Mouse (Mus musculus): Measurements from ENCODE around the gene S1pr2. TPM values are rescaled to one million over a fixed set of nuclear protein-coding genes. Genes with fewer than 3 reads are reported as not detected.

The S1pr2 gene
- polyA plus RNA-seq, 1 experiment from 2014 or later, result 6.8 TPM

DNA sequence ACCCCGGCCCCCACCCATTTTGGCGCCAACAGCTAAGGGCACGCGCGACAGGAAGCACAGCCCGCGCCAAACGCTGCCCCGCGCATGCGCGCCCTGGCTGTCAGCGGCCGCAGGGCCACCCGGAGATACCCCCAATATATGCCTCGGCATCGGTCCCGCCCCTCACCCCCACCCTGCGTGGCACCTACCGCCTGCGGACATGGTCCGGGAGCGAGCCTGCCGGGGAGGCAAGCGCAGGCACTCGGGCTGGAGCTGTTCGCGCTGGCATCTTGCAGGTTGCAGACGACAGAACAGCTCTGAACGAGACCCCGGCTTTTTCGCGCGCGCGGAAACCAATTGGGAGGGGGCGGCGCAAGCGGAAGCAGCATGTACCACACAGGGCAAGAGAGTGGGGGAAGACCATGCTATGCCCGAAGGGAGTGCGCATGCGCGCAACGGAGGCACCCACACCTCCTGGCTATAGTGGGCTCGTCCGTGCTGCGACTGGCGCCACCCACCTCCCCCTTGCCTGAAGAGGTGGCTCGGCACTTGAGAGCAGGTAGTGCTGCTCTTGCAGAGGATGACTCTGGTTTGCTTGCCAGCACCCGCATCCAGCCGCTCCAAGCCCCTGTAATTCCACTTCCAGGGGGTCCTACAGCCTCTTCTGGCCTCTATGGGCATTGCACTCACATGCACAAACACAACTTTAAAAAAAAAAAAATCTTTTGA is 23.9 kb downstream of the S1pr2 start:
- 0% methylated on average over 51 of the region's 51 CpGs for WGBS
- Histone ChIP-seq H3K36me3 (ENCODE audit: poor library complexity, severe bottlenecking) (no peaks in the 10 kb centered on the region), H3K9ac (peak overlapping the region; percentile 85), H3K4me2 (peak overlapping the region; percentile 91), H3K27ac (peak overlapping the region; percentile 89), H3K4me3 (peak overlapping the region; percentile 91), H3K27me3 (no peaks in the 10 kb centered on the region; the same call in 1 of the 2 replicates), H3K9me3 (replicated peaks) (no peaks in the 10 kb centered on the region), H3K4me1 (peaks cover 18% of the 10 kb centered on the region)
- ATAC-seq, result peak; percentile 98

DNA sequence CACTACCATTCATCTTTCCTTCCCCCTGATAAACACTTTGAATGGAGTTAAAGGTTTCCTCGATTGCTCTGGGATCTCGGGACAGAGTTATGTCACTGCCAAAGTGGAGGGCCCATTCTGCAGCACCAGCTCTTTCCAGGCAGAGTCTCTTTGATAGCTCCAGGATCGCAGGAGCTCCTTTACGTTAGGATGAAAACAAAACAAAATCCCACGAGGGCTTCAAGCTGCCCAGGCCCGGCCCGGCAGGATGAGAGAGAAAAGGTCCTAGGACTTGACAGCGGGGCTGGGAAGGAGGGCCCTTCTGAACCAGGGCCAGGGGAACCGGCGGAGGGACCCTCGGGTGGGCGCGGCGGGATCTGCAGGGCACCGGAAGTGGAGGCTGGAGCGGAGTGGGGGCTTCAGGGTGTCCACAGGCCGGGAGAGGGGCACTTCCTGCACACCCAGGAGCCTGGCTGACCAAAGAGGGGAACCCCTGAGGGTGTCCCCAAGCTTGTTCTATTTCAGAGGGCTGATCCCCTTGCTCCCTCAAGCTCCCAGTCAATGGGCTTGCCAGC is 24.5 kb downstream of the S1pr2 start:
- Histone ChIP-seq H3K4me3 (peak overlapping the region; percentile 91), H3K36me3 (ENCODE audit: poor library complexity, severe bottlenecking) (no peaks in the 10 kb centered on the region; the same call in 1 of the 2 replicates), H3K27ac (peak overlapping the region; percentile 89), H3K4me1 (peaks cover 18% of the 10 kb centered on the region), H3K9me3 (replicated peaks) (no peaks in the 10 kb centered on the region), H3K27me3 (no peaks in the 10 kb centered on the region; the same call in 1 of the 2 replicates), H3K9ac (peak overlapping the region; percentile 85), H3K4me2 (peak overlapping the region; percentile 91)
- peak; percentile 79; the same call in 1 of the 2 replicates for ATAC-seq
- 0% methylated on average over 15 of the region's 17 CpGs for WGBS

DNA sequence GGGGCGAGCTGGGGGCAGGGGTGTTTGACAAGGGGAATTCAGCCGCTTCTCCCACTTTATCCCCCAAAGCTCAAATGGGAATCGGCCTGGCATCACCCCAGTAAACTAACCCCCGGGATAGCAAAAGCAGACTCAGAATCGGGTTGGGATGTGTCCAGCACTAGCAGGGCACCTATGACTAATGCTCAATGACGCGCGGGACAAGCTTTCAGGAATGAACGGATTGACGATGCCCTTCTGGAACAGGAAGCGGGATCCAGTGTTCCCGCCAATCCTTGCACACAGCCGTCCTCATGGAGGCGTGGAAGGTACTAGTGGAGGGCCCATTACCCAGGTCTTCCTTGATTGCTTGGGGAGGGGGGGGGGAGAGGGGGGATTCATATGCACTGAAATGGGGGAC is 25.1 kb downstream of the S1pr2 start:
- H3K27ac ChIP-seq, result no peak overlapping the region
- H3K4me3 ChIP-seq, result peak overlapping the region; percentile 91
- no peaks in the 10 kb centered on the region for H3K27me3 ChIP-seq
- H3K9ac ChIP-seq, result peak overlapping the region; percentile 85
- WGBS, result 14% methylated on average over 14 of the region's 14 CpGs
- peaks cover 18% of the 10 kb centered on the region for H3K4me1 ChIP-seq
- H3K9me3 ChIP-seq (replicated peaks), result no peaks in the 10 kb centered on the region
- ATAC-seq, result no peak
- H3K4me2 ChIP-seq, result peak overlapping the region; percentile 91
- peaks cover 4% of the 10 kb centered on the region; the same call in 1 of the 2 replicates for H3K36me3 ChIP-seq (ENCODE audit: poor library complexity, severe bottlenecking)

DNA sequence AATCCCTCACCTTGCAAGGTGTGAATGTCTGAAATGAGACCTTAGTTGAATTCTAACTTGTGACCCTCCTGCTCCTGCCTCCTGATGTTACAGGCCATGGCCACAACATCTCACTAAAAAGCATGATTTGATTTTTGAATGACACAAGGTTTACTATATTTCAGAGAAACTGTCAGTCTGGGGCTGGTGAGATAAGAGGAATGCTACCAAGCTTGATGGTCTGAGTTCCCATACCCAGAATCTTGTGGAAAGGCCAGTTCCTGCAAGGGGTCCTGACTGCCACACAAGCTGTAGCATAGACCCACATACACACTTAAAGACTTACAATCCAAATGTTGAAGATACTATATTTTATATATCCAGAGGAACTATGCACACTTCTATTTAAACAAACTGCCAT is 26.2 kb downstream of the S1pr2 start:
- Histone ChIP-seq H3K9me3 (replicated peaks) (no peaks in the 10 kb centered on the region), H3K27me3 (no peaks in the 10 kb centered on the region), H3K27ac (no peak overlapping the region), H3K4me3 (peak overlapping the region; percentile 91; the same call in 1 of the 2 replicates), H3K4me1 (peaks cover 22% of the 10 kb centered on the region), H3K36me3 (ENCODE audit: poor library complexity, severe bottlenecking) (peaks cover 9% of the 10 kb centered on the region; the same call in 1 of the 2 replicates), H3K4me2 (peak overlapping the region; percentile 91), H3K9ac (peak overlapping the region; percentile 85; the same call in 1 of the 2 replicates)
- no peak for ATAC-seq

DNA sequence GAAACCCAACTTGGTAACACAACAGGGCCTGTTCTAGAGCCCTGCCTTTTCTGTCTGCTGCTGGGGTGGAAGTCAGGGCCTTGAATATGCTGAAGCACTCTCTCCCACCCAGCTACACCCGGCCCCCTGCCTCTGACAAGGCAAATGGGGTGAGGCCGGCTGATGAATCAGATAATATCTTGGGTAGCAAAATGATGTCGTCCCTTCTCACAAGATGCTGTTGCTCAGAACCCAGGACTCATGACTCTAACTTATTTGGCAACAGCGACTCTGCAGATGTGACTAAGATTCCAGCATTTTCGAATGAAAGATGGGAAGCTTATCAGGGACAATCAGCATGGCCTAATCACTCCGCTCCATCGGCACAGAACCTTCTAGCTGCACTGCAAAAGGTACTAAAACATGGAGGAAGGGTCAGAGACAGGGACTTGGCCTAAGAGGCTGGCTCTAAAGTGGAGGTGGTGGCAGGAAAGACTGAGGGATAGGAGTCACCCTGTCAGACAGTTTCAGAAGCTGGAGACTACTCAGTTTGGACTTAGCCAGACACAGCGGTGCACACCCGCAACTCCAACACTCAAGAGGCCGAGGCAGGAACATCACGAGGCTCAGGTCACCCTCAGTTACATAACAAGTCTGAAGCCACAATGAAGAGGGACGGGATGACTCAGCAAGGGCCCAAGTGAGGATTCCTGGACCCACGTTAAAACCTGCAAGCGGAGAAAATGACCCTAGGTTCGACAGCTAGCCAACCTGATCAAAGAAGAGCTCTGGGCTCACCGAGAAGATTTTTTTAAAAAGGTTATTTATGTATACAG is 30.3 kb downstream of the S1pr2 start:
- H3K27me3 ChIP-seq, result no peaks in the 10 kb centered on the region
- 88% methylated on average over 16 of the region's 16 CpGs for WGBS
- H3K9me3 ChIP-seq (replicated peaks), result no peaks in the 10 kb centered on the region
- peaks cover 18% of the 10 kb centered on the region for H3K36me3 ChIP-seq (ENCODE audit: poor library complexity, severe bottlenecking)
- no peak for ATAC-seq
- 0 out of 2 replicates have a peak overlapping the region, but pooled peaks have one; percentile 21 for H3K9ac ChIP-seq
- no peak overlapping the region for H3K4me2 ChIP-seq
- H3K4me3 ChIP-seq, result no peak overlapping the region
- peaks cover 36% of the 10 kb centered on the region for H3K4me1 ChIP-seq
- no peak overlapping the region for H3K27ac ChIP-seq

DNA sequence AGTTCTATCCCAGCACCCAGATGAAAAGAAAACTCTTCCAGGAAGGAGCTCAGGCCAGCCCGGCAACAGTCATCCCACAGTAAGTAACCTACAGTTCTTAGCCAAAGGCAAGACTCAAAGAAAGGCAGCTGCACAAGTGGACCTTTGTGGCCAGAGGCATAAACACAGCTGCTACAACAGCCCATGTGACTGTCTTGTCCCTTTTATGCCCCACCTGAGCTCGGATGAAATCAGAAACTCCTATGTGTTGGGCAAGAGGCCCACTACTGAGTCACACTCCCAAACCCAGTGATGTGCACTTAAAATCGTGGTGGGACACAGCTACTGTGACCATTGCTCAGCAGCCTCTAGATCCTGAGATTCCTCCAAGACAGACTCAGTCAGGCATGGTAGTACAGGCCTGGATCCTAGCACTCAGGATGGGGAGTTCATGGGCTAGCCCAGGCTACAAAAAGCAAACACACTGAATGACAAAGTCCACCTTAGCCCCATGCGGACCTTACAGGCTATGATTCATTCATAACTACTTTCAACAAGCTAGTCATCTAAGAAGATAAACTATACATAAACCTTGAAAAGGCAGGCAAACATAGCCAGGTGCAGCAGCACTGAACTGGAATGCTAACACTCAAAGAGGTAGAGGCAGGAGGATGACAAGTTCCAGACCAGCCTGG is 31.7 kb downstream of the S1pr2 start:
- peaks cover 33% of the 10 kb centered on the region for H3K36me3 ChIP-seq (ENCODE audit: poor library complexity, severe bottlenecking)
- no peak overlapping the region for H3K4me2 ChIP-seq
- H3K9ac ChIP-seq, result no peak overlapping the region
- ATAC-seq, result no peak
- H3K4me3 ChIP-seq, result no peak overlapping the region
- WGBS, result 73% methylated on average over 4 of the region's 4 CpGs
- no peak overlapping the region for H3K27ac ChIP-seq
- H3K9me3 ChIP-seq (replicated peaks), result no peaks in the 10 kb centered on the region
- no peaks in the 10 kb centered on the region for H3K27me3 ChIP-seq
- H3K4me1 ChIP-seq, result peaks cover 23% of the 10 kb centered on the region

DNA sequence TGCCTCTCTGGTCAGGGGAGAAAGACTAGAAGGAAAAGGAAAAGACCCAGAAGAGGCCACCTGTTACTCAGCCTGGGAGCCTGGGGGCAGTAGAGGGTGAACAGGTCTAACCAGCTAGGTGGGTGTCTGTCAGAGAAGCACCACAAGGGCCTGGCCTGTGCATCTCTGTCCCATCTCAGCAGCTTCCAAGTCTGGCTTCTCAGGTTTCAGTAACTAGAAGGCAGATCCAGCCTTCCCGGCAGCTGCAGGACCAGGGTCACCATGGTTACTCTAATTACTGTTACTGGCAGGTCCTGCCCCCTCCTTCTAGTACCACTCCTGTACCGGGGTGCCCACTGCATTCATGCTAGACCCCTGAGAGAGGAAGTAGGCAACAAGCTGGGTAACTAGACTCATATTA is 32.7 kb downstream of the S1pr2 start:
- H3K4me3 ChIP-seq, result no peak overlapping the region
- no peaks in the 10 kb centered on the region for H3K27me3 ChIP-seq
- no peaks in the 10 kb centered on the region for H3K9me3 ChIP-seq (replicated peaks)
- ATAC-seq, result peak; percentile 59; the same call in 1 of the 2 replicates
- no peak overlapping the region for H3K27ac ChIP-seq
- H3K4me1 ChIP-seq, result peaks cover 23% of the 10 kb centered on the region
- 7% methylated on average over 2 of the region's 2 CpGs for WGBS
- no peak overlapping the region for H3K4me2 ChIP-seq
- peak overlapping the region; percentile 54 for H3K9ac ChIP-seq
- peaks cover 42% of the 10 kb centered on the region for H3K36me3 ChIP-seq (ENCODE audit: poor library complexity, severe bottlenecking)

DNA sequence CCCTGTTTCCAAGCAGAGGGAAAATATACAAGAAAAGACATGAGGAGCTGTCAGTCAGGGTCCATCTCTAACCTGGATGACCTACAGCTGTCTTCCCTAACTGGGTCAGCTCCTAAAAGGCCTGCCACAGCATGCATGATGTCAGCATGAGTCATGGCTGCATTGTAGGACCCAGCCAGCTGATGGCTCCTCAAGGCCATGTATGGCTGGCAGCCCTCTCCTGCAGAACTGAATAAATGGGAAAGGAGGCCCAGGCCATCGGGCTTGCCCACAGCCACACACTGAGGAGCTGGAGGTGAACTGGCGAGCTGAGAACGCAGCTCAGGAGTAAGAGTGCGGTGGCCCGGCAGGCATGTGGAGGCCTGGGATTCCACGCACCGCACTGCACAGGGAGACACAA is 33.2 kb downstream of the S1pr2 start:
- no peak overlapping the region for H3K4me2 ChIP-seq
- no peak for ATAC-seq
- H3K36me3 ChIP-seq (ENCODE audit: poor library complexity, severe bottlenecking), result peaks cover 47% of the 10 kb centered on the region
- H3K4me3 ChIP-seq, result no peak overlapping the region
- no peaks in the 10 kb centered on the region for H3K9me3 ChIP-seq (replicated peaks)
- H3K9ac ChIP-seq, result no peak overlapping the region
- H3K27ac ChIP-seq, result no peak overlapping the region
- no peaks in the 10 kb centered on the region for H3K27me3 ChIP-seq
- peaks cover 23% of the 10 kb centered on the region for H3K4me1 ChIP-seq
- 93% methylated on average over 7 of the region's 7 CpGs for WGBS

DNA sequence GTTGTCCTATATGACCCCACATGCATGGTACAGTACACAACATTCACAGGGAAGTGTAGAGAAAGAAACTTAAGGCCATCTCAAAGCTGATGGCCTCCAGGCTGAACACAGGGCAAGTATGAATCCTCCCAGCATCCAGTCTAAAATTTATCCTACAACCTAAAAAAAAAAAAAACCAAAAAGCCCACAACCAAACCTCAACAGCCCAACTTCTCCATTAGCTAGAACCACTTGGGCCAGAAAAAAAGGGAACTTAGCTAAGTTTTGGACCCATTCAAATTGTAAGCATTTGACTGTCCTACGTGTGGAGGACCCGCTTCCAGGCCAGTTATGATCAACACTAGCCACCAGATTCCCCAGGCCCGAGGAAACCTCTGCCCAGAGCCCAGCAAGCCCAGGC is 53.3 kb downstream of the S1pr2 start:
- 96% methylated on average over 3 of the region's 3 CpGs for WGBS
- no peaks in the 10 kb centered on the region for H3K27me3 ChIP-seq
- no peak overlapping the region for H3K4me2 ChIP-seq
- H3K4me1 ChIP-seq, result no peaks in the 10 kb centered on the region
- H3K9me3 ChIP-seq (replicated peaks), result no peaks in the 10 kb centered on the region
- peaks cover 98% of the 10 kb centered on the region for H3K36me3 ChIP-seq (ENCODE audit: poor library complexity, severe bottlenecking)
- H3K4me3 ChIP-seq, result no peak overlapping the region
- no peak for ATAC-seq
- H3K9ac ChIP-seq, result no peak overlapping the region
- no peak overlapping the region for H3K27ac ChIP-seq

DNA sequence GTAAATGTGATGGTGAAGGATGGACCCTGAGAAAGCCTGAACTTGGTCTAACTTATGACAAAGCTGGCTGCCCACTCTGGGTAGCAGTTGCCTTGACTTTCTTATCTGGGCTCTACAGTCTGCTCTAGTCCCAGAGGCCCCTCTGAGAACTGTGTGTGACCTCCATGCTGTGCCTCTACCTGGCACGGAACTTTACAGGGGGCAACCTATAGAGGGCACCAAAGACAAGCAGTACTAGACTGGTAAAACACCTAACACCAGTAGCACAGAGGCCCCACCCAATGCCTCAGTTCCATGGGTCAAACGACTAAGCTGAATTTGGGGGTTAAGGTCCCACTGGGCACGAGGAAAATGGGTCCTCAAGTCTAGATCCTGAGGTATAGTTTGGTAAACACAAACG is 60.4 kb downstream of the S1pr2 start:
- Histone ChIP-seq H3K4me3 (no peak overlapping the region), H3K4me1 (no peaks in the 10 kb centered on the region), H3K9ac (no peak overlapping the region), H3K27me3 (no peaks in the 10 kb centered on the region), H3K36me3 (ENCODE audit: poor library complexity, severe bottlenecking) (peaks cover 100% of the 10 kb centered on the region), H3K27ac (no peak overlapping the region), H3K4me2 (no peak overlapping the region), H3K9me3 (replicated peaks) (no peaks in the 10 kb centered on the region)
- 84% methylated on average over 4 of the region's 4 CpGs for WGBS
- ATAC-seq, result no peak

All from forebrain, embryonic 13.5 days (tissue).